Mouse (Mus musculus): ENCODE measurements around the gene Banf2.

Gene Banf2

DNA sequence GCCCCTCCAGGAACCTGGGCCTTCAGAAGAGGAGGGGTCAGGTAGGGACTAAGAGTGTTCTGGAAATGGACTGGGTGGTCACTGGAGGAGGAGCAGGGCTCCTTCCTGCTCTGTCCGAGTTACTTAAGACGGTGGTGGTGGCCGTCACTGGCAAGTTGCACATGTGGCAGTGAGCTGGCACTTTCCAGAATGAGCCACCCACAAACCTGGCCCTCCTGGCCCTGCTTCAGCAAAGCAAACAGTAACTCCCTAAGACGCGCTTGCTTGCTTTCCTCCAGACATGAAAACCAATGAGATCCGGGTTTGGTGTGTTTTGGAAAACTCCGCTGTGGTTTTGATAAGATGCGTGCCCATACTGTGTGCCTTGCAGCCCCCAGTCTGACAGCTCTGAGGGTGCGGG lies 7.5 kb upstream of the Banf2 start:
- DNase-seq (ENCODE audit: low spot score): no peak

DNA sequence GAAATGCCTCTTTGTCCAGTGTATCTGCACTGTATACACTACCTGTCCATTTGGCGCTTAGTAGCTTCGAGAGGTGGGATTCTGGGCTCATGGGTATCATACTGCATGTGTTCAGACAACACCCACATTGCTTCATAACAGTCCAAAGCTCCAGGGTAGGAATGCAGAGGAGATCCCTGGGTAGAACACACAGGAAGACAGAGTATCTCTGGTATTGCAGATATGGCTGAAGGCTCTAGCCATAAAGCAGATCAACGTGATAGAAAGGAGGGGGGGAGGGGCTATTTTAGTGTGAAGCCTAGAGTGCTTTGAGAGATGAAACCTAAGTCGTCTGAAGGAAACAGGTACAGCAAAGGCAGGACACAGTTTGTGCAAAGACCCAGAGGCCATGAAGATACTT lies 6.4 kb upstream of the Banf2 start:
- no peak for DNase-seq (ENCODE audit: low spot score)

DNA sequence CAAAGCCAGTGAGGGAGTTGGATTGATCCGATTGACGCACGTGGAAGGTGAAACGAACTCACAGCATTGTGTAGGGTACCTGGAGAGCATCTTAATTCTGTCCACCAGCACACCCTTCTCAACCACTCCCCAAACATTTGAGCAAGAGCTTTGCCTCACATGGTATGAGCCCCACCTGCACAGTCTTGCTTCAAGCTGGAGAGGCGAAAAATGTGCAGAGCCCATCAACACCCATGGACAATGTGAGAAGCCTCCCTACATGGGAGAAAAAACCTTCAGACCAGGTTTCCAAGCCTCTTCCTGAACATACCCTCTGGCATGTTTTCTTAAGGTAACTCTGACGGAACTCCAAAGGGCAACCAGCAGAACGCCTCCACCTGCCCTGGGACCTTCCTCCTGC lies 2.1 kb upstream of the Banf2 start:
- no peak for DNase-seq (ENCODE audit: low spot score)

DNA sequence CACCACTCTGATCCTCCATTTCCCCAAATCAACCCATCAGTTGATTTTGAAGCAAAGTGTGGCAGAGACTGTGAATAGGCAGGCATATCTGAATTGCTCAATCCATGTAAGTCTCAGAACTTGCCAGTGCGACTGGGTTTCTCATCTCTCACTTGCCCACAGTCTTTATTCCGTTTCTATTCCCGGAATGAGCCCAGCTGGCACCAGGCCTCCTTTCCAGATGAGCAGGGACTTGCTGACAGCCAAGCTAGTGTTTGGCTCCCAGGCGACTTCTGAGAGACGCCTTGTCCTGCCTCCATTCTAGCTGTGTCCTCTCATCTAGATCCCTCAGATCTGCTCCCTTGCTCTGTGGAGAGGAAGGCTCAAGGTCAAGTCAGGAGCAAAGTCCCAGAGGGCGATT lies 11.9 kb downstream of the Banf2 start:
- DNase-seq (ENCODE audit: low spot score): no peak

DNA sequence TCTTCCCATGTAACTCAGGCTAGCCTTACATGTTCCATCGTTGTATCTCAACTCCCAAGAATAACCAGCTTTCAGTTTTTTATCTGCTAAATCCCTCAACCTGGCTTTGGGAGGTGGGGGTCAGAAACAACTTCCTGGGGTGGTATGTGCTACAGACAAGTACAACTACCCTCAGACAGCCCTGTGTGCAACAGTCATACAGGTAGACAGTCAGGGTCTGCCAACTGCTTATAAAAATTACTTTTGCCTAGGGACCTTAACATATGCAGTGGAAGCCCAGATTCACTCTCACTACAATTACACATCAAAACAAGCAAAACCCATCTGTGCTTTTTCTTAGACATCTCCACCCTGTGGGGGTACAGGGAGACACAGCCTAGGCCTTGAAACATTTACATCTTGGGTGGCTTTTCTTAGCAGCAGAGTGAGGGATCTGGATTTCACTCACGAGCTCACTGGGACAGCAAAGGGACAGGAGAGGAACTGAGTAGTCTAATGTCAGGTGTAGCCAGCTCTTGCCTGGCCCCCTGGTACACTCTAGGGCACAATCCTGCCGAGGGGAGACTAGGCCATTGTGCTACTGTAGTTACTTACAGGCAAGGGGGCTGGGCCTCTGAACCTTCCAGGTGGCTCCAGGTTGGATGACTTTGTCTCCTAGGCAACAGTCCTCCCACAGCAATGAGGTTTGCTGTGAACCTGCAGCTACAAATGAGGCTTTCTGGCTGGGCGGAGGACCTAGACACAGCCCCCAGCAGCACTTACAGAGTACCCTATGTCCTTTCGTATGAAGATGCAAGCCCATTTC lies 13.1 kb downstream of the Banf2 start:
- no peak for DNase-seq (ENCODE audit: low spot score)

DNA sequence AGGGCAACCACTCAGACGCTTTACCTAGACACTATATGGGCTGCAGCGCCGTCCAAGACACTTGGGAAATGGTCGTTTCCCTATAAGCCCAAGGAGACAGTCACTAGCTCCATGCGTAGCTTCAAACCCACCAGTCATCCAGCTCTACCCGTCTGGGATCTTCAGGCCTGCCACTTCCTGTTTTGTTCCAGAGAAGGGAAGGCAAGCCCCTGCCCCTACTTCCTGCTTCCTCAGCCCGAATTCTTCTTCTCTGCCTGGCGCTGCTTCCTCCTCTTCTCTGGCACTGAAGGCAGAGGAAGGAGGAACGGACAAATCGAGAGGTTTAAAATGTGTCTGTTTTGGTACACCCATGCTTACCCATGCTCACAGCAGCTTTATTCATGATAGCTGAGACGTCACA lies 14.1 kb downstream of the Banf2 start:
- no peak for DNase-seq (ENCODE audit: low spot score)

DNA sequence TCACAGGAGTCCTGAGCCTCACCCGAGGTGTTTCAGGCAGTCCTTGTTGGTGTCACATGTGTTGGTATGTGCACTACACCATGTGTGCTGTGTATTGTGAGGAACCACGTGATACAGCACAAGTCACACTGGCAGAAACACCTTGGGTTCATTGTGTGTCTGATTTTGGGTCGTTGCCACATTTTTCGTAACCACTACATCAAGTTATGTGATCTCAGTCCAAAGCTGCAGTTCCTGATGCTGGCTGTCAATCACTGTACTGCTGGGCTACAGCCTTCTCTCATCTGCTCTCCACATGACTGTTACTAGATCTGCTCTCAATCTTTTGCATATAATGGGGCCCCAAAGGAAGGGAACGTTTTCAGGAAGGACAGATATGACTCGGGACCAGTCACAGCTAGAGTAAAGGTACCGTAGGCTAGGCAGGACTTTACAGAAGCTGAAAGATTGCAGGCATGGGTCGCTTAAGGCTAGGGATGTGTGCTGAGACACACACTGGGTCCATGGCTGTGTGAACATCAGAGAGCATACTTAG lies 17.4 kb downstream of the Banf2 start:
- no peak for DNase-seq (ENCODE audit: low spot score)

DNA sequence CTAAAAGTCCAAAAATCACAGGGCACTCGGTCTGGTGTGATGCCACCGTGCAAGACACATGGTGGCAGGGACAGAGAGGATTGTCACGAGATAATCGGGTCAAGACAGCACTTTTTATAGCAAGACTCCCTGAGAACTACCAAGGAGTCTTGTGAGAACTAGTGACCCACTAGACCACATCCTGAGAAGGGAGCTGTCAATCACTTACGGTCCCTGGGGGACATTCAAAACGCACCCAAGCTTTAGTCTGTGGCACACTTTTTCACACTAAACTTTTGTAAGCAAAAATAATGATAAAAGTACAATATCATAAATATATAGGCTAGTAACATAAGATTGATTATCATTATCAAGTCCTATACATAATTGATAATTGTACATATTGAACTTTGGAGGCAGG lies 18.0 kb downstream of the Banf2 start:
- no peak for DNase-seq (ENCODE audit: low spot score)

DNA sequence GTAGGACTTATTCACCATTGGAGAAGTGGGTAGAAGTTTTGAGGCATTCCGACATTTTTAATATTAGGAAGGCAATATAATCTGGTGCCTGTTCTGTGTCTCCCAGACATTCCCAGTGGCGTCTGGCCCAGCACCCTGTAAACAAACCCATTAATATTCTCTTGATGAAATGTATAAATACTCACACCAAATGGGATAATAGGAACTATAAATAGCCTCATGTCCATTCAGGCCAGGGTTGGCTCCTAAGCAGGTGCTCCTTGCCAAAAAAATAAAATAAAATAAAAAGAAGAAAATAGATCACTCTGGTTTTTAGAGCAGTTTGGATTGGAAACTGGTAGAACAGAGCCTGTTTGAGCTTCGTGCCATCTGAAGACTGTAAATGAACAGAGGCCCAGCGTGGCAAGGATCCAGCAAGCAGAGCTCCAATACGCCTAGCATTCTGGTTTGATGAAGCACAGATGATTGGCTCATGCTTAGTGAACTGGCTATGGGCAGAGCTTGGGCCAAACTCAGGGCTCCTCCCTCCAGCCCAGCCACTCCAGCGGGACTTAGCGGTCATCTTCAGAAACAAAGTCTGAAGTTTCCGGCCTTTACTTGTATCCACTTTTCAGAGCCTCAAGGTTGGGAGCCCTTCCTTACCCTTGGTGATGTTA lies 19.7 kb downstream of the Banf2 start:
- no peak for DNase-seq (ENCODE audit: low spot score)

DNA sequence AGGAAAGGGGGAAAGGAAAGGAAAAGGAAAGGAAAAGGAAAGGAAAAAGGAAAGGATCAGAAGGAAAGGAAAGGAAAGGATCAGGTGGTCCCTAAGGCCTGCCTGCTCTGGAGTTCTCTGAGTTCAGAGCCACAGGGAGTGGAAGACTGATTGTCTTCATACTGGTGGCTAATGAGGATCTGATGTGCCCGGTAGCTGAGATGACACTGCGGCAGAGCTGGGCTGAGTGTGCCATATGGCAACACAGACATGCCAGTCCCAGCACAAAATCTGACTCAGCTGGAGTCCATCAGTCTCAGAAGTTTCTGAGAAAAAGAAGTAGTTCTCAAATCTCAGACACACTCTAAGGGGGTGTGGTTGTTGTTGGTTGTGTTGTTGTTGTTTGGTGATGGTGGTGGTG lies 24.9 kb downstream of the Banf2 start:
- DNase-seq (ENCODE audit: low spot score): no peak

DNA sequence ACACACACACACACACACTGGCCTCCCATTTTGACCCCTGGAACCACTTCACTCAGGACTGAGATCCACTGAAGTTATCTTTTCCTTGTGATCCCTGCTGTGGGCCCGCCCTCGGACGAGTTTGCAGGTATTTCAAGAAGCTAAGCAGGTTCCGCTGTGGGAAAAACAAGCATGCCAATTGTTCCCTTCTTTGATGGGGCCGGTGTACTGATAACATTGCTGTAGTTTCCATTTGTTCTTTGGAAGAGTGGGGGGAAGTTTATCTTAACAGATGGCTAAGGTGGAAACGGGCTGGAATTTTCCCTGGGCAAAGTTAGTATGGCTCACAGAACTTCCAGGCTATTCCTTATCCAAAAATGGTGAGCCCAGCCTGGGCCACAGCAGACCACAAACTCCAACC lies 28.8 kb downstream of the Banf2 start:
- DNase-seq (ENCODE audit: low spot score): no peak

DNA sequence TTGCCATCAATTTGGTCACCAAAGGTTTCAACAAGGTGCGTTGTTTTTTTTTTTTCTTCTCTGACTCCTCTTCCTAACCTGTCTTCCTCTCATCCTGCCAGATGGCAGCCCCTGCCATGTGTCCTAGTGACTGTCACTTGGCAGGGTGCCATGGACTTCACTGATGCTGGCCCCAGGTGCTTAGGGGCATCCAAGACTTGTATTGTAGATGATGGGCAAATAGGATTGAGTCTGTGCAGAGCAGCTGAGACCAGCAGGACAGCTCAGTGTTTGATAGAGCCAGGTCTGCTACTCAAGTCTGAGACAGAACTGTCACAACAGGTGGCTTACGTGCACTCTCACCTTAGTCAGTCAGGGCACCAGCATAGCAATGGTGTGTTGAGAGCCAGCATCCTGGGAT lies 32.6 kb downstream of the Banf2 start:
- no peak for DNase-seq (ENCODE audit: low spot score)

DNA sequence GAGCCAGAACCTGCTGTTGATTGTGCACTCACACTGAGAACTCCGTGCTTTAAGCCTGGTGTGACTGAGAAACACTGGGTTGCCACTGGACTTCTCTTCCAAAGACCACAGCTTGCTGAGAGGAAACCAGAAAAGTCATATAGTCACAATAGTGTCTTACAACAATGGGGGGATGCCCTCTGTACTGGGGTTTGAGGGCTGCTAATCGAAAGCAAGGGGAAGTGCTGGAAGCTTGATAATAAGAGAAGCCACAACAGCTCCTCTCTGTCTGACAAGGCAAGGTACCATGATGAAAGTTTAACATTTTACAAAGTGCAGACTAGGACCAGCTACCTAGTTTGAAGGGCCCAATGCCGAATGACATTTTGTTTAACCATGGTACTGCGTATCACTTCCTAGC lies 36.8 kb downstream of the Banf2 start:
- no peak for DNase-seq (ENCODE audit: low spot score)

DNA sequence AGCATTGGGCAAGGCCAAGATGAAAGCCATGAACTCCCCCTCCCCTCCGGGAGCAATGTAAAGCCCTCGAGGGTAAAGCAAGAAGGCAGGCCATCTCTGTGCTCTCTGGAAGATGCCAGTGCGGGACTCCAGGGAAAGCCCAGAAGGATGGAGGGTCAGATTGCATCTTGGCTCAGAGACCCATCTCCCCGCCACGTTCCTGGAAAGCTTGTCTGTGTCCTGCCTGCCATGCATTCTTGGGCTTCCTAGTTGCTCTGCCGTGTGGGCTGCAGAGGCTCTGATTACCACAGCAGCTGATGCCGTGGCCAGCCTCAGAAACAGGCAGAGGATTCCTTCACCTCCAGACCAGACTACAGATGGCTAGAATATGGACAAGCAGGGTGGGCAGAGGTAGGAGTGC lies 37.6 kb downstream of the Banf2 start:
- DNase-seq (ENCODE audit: low spot score): no peak

DNA sequence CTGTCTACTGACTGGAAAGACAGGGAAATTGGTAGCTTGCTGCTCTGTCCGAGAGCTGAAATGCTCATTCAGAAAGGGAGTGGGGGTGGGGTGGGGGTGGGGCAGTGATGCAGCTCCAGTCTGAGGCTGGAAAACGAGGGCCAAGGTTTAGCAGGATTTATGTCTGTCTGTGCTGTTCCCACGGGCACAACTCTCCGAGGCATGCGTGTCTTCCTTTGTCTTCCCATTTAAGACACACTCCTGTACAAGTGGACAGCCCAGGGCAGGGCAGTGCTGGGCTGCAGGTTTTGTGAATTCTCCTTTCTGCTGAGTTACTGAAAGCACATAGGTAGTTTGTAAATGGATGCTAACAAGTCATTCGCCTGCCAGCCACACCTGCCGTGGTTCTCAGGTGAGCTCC lies 39.8 kb downstream of the Banf2 start:
- no peak for DNase-seq (ENCODE audit: low spot score)

DNA sequence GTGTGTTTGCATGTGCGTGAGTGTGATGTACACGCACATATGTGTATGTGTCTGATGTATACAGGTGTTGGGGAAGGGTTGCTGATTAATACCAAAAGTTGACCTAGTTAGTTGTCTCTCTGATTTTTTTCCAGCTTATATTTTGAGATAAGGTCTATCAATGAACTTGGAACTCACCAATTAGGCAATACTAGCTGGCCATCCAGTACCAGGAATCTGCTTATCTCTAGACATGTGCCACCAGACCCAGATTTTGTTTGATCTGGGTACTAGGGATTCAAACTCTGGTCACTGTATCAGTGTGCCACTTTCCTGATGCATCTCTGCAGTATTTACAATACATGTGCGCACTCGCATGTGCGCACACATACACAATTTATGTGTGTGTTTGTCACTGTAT lies 41.2 kb downstream of the Banf2 start:
- no peak for DNase-seq (ENCODE audit: low spot score)

DNA sequence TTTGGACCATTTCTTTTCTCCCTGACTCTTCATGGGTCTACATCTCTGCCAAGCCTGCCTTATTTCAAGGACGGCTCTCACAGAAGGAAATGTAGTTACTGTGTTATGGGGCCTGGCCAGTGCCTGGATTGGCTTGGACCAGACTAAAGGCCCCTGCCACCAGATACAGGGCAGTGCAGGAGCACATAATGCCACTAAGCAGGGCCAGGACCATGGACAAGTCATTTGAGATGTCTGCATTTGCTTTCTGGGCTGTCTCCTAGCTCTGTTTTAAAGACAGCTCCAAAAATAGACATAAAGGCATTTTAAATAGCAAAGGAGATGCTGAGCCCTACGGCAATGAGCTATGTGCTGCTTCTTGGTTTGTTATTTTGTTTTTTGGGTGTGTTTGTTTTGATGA lies 43.8 kb downstream of the Banf2 start:
- no peak for DNase-seq (ENCODE audit: low spot score)

DNA sequence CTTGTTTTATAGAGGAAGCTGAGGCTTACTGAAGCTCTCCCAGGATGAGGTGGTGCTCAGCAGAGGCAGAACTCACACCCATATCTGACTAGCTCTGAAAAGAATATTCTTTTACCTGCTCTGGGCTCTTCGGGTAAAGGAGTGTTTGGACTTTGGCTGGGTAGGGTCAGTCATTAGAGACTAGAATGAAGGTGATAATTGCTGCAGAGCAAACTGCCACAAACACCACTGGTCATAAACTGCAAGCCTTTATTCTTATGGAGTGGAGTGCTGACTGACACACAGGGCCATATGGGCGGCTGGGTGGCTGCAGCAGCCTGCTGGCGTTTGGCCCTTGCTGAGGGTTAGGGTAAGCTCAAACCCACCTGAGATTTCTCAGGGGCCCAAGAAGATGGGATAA lies 46.0 kb downstream of the Banf2 start:
- DNase-seq (ENCODE audit: low spot score): no peak

DNA sequence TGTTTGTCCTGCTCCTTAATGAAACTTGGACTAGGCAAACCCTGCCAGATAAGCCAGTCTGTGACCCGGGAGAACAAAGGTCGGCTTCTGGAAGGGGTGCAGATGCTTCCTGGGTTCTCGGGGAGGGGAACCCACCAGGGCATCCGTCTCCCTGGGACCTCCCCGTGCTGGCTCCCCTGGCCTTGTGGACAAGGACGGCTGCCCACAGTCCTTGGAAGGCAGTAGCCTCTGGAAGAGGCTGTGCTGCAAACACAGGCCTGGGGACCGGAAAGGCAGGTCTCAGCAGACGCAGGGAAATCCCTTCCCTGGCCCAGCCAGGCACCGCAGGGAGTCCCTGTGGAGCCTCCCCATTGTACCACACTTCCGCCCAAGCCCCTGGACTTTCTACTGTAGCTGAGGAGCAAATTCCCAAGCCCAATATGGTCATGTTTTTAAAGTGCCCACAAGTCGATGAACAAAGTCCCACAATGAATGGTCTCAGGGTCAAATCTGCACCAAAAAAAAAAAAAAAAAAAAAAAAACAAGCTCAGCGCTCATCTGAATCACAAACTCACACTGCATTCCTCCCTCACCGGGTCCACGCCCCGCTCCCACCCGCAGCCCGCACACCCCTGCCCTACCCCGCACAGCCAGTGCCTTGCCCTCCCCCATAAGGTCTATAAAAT lies 53.5 kb downstream of the Banf2 start:
- peak; percentile 40 for DNase-seq (ENCODE audit: low spot score)

DNA sequence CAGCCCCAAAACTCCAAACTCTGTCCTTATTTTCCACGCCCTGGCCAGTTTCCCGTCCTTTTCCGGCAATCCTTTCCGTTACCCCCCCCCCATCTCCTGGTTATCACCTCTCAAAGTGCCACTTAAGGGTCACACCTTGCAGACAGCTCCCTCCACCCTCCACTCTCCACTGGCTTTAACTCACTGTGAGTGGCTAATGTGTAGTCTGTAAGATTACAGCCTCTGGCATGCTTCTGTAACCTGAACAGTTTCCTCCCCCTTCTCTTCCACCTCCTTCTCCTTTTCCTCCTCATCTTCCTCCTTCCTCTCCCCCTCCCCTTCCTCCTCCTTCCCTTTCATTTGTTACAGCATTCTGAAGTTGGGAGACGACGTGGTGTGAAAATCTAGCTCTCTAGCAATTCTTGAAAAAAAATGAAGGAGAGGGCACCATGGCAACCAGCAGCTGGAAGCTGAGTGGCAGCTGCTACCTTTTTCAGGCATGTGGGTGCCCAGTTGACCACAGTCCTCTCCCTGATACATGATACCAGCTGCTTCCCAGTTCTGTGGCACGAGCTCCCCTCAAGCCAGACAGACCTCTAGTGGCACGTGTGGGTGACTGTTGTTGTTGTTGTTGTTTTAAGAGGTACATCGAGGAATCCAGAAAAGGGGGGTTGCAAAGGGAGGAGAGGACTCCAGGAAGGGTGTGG lies 55.2 kb downstream of the Banf2 start:
- DNase-seq (ENCODE audit: low spot score): no peak

DNA sequence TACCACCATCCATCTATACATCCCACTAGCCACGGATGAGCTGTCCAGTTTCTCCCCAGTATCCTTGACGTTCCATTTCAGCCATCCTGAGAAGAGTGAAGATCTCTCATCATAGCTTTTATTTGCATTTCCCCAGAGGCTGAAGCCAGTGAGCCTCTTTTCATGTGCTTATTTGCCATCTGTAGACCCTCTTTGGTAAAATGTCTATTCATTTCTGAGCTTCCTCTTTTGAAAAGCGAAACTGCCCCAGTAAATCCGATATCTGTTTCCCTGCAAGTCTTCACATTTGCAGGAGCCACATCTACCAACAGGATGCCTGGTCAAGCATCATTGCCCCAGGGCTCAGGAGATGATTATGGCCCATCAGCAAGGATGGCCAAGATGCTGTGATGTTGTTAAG lies 59.9 kb downstream of the Banf2 start:
- no peak for DNase-seq (ENCODE audit: low spot score)

DNA sequence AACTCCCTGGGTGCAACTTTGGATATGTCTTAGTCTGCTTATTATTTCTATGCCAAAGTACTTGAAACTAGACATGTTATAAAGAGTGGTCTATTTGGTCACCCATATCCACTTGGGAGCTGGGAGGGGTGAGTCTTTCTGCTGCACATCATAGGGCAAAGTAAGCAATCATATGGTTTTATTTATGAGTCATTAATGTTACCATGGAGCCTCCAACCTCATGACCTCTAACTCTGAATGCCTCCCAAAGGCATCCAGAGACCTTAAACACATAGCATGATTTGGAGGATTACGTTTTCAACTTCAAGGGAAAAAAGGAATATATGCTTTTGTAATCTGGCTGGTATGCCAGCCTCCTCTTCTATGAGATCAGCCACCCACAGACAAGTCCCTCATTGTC lies 61.9 kb downstream of the Banf2 start:
- DNase-seq (ENCODE audit: low spot score): no peak
